ENCODE assay signal across 9 mouse cellular contexts in genomic region chr6:23472686-23473085, GRCm38 (mm10).
DNase-seq lines count a peak whose midpoint lies in the region; ATAC-seq and TF ChIP-seq lines count a peak whose summit lies in the region.
"Had no signal": no experiment of that assay in that cellular context is flagged by ENCODE, and none has a peak within 500 bp of the region (broad histone marks: within the 10 kb centered on the region; RNA-seq: fewer than 3 reads in every experiment).

No protein-coding gene starts in this region.

- no peaks in the 10 kb centered on the region for H3K9me3 ChIP-seq in liver, embryonic 14.5 days (ENCODE audit: control insufficient read depth, low read length)
- H3K9me3 ChIP-seq: neural tube, embryonic 12.5 days had no signal

- peak; percentile 19; the same call in 1 of the 2 replicates for TF ChIP-seq CTCF in liver, embryonic 14.5 days (IDR thresholded peaks at IDR 0.05; ENCODE audit: low read depth)

- WGBS in liver, embryonic 14.5 days (ENCODE audit: insufficient replicate concordance): 32% methylated on average over 2 of the region's 2 CpGs

- H3K4me1 ChIP-seq in liver, embryonic 14.5 days (replicated peaks; ENCODE audit: control insufficient read depth in 2 of 2, insufficient read depth in 2 of 2, low read length in 1 of 2): no peaks in the 10 kb centered on the region
- H3K4me1 ChIP-seq: neural tube, embryonic 12.5 days had no signal

- no peak overlapping the region for H3K4me2 ChIP-seq in liver, embryonic 14.5 days (ENCODE audit: low read depth)
- H3K4me2 ChIP-seq: neural tube, embryonic 12.5 days had no signal

- H3K4me3 ChIP-seq in liver, embryonic 14.5 days (ENCODE audit: insufficient read depth in 1 of 2, low read depth in 2 of 2, low read length in 2 of 2): no peak overlapping the region
- H3K4me3 ChIP-seq: neural tube, embryonic 12.5 days had no signal

- H3K27me3 ChIP-seq in liver, embryonic 14.5 days (ENCODE audit: control insufficient read depth, insufficient read depth, low read length): no peaks in the 10 kb centered on the region
- H3K27me3 ChIP-seq: neural tube, embryonic 12.5 days had no signal

- TF ChIP-seq EP300 in liver, embryonic 14.5 days (IDR thresholded peaks at IDR 0.05; ENCODE audit: low read depth): no peak

- ATAC-seq in liver, embryonic 14.5 days (ENCODE audit: insufficient read depth): no peak

- no peaks in the 10 kb centered on the region for H3K36me3 ChIP-seq in liver, embryonic 14.5 days (replicated peaks; ENCODE audit: control insufficient read depth, insufficient read depth, low read depth)
- H3K36me3 ChIP-seq: neural tube, embryonic 12.5 days had no signal

- no peak overlapping the region for H3K9ac ChIP-seq in liver, embryonic 14.5 days (replicated peaks)
- H3K9ac ChIP-seq: neural tube, embryonic 12.5 days had no signal

- peak; percentile 40 to 46 for DNase-seq in left cerebral cortex, adult 18-20 months (ENCODE audit: low spot score in 2 of 2)
- no peak for DNase-seq in left cerebral cortex, adult 11 months (ENCODE audit: low spot score)
- peak; percentile 57 for DNase-seq in R1 (ENCODE audit: low read depth, low spot score)
- peak; percentile 60 to 70 for DNase-seq in cerebellum, postnatal 10 days
- no peak for DNase-seq in liver, embryonic 14.5 days (ENCODE audit: low read depth in 3 of 3, low spot score in 3 of 3)
- no peak for DNase-seq in T-cell, adult 2 months (ENCODE audit: low spot score)
- DNase-seq in natural killer cell, adult 2 months (ENCODE audit: low spot score in 2 of 2): no peak
- DNase-seq in gastrocnemius, adult 8-10 months (ENCODE audit: low spot score in 2 of 2): no peak

- H3K27ac ChIP-seq in liver, embryonic 14.5 days: no peak overlapping the region
- H3K27ac ChIP-seq: neural tube, embryonic 12.5 days had no signal

Comparison
In these comparisons a context has a peak if more than half of its experiments do, and no peak if none do; other contexts are left out.
1. DNase-seq: peak in left cerebral cortex, adult 18-20 months (2 of 2), R1 (single experiment) and cerebellum, postnatal 10 days (2 of 2); none in left cerebral cortex, adult 11 months (single experiment), liver, embryonic 14.5 days (0 of 3), T-cell, adult 2 months (single experiment), natural killer cell, adult 2 months (0 of 2) and gastrocnemius, adult 8-10 months (0 of 2).